Mouse (Mus musculus): ENCODE results near the gene Mrfap1.

Gene Mrfap1

GRCm38 (mm10) chr5:36779512-36779911 lies 17.1 kb downstream of the Mrfap1 start:
- no peak for DNase-seq (ENCODE audit: low spot score)

- no peak for DNase-seq (ENCODE audit: low spot score)
These were observed 17.7 kb downstream of the Mrfap1 start for GRCm38 (mm10) chr5:36778901-36779300.

DNA sequence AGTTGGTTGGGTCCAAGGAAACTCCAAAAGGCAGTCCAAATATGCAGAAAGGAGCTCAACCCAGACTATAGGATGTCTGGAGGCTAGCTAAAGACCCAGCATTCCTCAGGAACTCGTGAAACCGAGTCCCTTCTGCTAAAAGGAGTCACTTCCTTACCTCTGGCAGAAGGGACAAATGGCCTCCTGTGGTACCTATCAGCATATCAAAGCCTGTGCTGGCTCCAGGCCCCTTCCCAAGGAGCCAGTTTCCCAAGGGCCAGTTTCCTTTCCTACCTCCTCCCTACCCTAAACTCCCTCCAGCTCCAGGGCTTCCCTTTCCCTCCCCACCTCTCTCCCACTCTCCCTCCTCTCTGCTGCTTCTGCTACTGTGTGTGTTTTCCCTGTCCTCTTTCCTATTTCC lies 19.4 kb downstream of the Mrfap1 start:
- DNase-seq (ENCODE audit: low spot score): no peak

GRCm38 (mm10) chr5:36776021-36776575 lies 20.5 kb downstream of the Mrfap1 start:
- DNase-seq (ENCODE audit: low spot score): no peak

- DNase-seq (ENCODE audit: low spot score): no peak
These were observed 21.3 kb downstream of the Mrfap1 start for GRCm38 (mm10) chr5:36775317-36775716.

DNA sequence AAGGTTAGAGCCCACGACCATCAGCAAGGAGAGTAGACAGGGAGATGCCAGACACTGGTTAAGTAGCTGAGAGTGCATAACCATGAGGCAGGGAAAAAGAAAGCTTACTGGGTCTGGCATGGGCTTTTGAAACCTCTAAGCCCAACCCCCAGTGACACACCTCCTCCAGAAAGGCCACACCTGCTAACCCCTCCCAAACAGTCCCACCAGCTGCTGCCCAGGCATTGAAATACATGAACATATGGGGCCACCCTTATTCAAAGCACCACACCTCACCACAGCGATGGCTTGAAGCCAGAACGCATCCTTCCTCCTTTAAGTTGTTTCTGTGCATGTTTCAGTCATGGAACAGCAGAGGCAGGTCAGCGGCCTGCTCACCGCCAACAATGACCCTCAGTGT lies 24.0 kb downstream of the Mrfap1 start:
- DNase-seq (ENCODE audit: low spot score): no peak

- no peak for DNase-seq (ENCODE audit: low spot score)
These were observed 27.0 kb downstream of the Mrfap1 start for GRCm38 (mm10) chr5:36769603-36770002.

GRCm38 (mm10) chr5:36766958-36767703 lies 29.4 kb downstream of the Mrfap1 start:
- DNase-seq (ENCODE audit: low spot score): no peak

DNA sequence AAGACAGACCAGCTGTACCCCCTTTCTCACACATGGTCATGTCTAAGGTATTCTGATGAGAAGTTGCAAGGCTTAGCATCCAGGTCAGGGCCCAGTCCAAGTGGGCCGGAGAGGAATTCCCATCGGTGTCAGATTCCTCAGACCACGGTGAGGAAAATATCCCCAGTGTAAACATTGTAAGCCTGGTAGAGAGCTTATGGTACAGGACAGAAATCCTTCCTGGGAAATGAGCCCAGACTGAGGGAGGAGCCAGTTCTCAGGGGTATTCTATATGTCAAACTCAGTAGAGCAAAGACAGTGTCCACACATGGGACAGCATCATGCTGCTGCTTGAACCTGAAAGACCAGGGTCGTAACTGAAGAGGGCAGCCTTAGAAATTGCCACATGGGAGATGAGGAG lies 36.7 kb downstream of the Mrfap1 start:
- DNase-seq (ENCODE audit: low spot score): no peak

DNA sequence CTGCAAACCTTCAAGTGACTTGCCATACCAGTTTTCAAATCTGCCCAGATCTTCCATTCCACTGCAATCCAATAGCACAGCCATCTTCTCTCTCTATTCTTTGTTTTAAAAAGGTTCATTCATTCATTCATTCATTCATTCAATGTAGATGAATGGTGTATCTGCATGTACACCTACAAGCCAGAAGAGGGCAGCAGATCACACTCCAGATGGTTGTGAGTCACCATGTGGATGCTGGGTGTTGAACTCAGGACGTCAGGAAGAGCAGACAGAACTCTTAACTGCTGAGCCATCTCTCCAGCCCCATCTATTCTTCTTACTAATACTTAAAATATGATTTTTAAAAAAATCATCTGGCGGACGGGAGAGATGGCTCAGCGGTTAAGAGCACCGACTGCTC lies 39.5 kb downstream of the Mrfap1 start:
- no peak for DNase-seq (ENCODE audit: low spot score)

DNA sequence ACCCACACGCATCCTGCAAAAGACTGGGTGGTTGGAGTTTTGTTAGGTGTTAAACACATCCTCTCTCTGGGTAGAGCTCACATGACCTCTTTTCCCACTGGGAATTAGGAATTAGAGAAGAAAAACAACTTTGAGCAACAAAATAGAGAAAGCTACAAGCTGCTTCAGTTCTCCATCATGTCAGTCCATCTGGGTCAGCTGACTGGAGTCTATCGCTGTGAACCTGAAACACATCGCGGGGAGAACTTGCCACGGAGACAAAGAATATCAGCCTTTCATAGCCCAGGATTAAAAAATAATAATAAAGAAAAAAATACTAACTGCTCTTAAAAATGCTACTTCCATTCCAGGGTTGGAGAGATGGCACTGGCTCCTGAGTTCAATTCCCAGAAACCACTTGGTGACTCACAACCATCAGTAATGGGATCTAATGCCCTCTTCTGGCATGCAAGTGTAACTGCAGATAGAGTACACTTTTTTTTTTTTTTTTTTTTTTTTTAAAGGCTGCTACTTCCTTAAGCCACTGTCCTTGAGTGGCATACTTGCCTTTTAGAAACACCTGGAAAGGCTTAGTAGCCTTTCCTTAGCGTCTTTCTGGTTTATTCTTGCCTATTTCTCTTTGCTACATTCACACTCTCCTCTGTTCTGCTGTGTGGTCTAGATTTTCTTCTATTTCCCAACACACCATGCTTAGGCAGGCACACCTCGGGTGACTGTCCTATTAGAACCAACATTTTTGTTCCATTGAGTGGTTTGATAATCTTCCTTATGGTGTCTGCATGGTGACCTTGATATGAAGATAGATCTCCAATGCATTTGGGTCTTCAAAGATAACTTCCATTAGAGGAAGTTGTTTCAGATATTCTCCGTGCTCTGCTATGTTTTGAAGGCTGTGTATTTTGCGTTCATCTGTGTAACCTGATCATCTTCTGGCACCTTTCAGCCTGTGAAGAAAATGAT lies 46.2 kb downstream of the Mrfap1 start:
- no peak for DNase-seq (ENCODE audit: low spot score)

GRCm38 (mm10) chr5:36748536-36749061 lies 48.0 kb downstream of the Mrfap1 start, which contains the start of gene Bloc1s4:
Gene Bloc1s4, minus strand, starts transcription at chr5:36748650.
- DNase-seq (ENCODE audit: low spot score): peak; percentile 96

DNA sequence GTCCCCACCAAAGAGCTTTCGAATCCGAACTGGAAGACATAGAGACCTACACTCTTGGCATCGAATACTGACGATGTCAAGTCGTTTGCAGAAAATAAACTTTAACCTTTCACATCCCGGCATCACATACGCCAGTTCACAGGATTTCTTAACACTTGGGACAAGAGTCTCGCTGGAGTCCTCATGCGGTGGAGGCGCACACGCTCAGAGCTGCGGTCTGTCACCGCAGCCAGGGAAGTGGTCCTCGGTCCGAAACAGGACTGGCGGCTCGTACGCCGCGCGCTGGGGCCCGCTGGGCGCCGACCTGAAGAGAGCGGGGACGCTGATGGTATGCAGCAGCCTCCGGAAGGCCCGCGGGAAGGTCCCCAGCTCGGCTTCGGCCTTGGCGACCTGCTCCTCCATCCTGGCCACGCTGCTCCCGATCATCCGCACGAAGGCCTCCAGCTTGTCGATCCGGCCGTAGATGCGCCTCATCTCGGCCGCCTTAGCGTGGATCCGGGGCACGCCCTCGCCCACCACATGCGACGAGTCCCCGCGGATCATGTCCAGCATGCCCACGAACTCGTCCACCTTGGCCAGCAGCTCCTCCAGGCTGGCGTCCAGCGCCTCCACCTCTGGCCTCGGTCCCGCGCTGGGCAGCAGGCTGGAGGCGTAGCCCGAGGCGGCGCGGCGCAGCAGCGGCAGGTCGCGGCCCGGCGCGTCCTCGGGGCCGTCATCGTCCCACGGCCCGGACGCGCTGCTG lies 48.6 kb downstream of the Mrfap1 start:
- peak; percentile 63 for DNase-seq (ENCODE audit: low spot score)

GRCm38 (mm10) chr5:36747071-36747470 lies 49.5 kb downstream of the Mrfap1 start:
- no peak for DNase-seq (ENCODE audit: low spot score)

All from testis, postnatal 10 days (tissue).